Mouse (Mus musculus) layer of hippocampus, postnatal 14 days (tissue): ENCODE results near the gene Actr2. TPM values are rescaled to one million over a fixed set of nuclear protein-coding genes. Genes with fewer than 3 reads are reported as not detected.
A peak's percentile ranks its signal among the peaks of the same experiment; 100 is the strongest.
"Not testable (repeated sequence)": the region's sequence is repeated elsewhere in the genome, so short reads cannot be mapped to it uniquely, and the experiment has no call there.

ENCODE experiments used
- DNase-seq, 2 experiments: peaks; one replicate each; pipeline ENCODE4 v3.0.0; 2021 to 2022; ENCODE audit warnings: low spot score in 2 of 2, mixed read lengths in 1 of 2
- long read RNA-seq, 2 experiments: library from polyadenylated mRNA; stranded (forward); transcript quantifications; one replicate each; pipeline ENCODE4 v2.0.0; 2021
- total RNA-seq, 2 experiments: library from RNA; stranded (reverse); gene quantifications; 2 replicates each; pipeline ENCODE4 v1.2.3; 2021

Gene Actr2
- 100 to 1,000 TPM; 350 to 351 TPM for total RNA-seq
- long read RNA-seq, experiment 1, transcript Actr2-201 (9 exons, 3,631 nt) = major isoform, 56 of 81 reads
- long read RNA-seq, experiment 1, partial matches to known transcripts = 5 of 81 reads
- long read RNA-seq, experiment 1, other reads (novel, unspliced or antisense) = 19 of 81 reads
- long read RNA-seq, experiment 2, transcript Actr2-201 (9 exons, 3,631 nt) = major isoform, 58 of 90 reads
- long read RNA-seq, experiment 2, partial matches to known transcripts = 3 of 90 reads
- long read RNA-seq, experiment 2, other reads (novel, unspliced or antisense) = 29 of 90 reads

DNA sequence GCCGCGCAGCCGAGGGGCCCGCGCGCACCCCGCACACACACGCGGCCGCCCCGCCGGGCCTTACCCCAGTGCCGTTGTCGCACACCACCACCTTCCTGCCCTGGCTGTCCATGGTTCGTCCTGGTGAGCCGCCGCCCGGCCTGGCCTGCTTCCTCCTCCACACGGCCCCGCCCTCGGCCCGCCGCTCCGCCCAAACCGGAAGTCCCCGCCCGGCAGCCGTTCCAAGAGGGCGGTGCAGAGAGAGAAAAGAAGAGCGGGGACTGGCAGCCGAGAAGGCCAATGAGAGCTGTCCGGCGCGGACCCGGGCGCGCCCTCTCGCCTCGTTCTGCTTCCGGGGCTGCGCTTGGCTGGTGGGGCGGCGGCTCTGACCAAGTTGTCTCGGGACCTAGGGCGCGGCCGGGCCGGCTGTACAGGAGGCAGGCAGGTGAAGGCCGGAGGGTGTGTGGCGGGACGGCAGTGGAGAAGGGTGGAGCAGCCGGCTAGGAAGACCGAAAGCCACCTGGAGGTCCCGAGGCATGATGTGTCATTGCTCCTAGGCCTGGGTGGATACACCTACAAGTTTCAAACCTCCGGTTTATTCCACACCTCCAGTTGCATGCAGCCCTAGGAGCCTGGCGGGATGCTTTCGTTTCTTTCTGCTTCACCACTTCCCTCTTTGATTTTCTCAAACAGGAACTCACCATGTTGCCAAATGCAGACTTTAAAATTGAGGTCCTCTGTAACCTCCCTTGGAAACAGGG is at the start of gene Actr2:
Actr2 (minus strand) TSS at position 173 of the 740 bp plus-strand sequence.
- peak; percentile 94 to 97 for DNase-seq

GRCm38 (mm10) chr11:20158879-20159278 is 46.2 kb upstream of the Actr2 start:
- no peak for DNase-seq

GRCm38 (mm10) chr11:20153542-20153941 is 40.8 kb upstream of the Actr2 start:
- DNase-seq = not testable (repeated sequence)

GRCm38 (mm10) chr11:20152107-20152901 is 39.6 kb upstream of the Actr2 start:
- DNase-seq = no peak

DNA sequence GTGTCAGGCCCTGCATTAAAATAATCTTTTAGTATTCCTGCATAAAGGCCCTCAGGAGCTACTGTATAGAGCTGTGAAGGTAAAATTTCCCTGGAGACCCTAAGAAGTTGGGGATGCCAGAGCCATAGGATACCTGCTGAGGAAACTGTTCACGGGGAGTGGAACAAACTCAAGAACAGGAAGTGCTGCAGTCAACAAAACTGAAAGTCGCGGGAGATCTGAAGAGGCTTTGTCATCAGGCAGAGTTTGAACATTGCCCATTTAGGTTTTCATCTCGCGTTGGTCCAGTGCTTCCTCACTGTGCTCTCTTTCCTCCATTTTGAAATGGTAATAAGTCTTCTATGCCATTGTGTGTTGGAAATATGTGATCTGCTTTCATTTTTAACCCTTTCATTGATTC is 38.6 kb upstream of the Actr2 start:
- no peak for DNase-seq

DNA sequence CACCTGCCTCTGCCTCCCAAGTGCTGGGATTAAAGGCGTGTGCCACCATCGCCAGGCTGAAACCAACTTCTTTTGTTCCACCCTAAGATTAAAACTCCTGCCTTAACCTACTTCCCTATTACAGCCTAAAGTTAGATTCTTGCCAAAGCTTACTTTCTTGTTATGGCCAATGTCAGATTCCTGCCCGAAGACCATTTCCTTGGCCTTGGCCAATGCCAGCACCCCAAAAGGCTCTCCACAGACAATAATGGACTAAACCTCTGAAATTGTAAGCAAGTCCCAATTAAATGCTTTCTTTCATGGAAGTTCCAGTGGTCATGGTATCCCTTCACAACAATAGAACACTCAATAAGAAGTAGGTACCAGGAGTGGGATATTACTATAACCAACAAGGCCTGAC is 37.2 kb upstream of the Actr2 start:
- no peak for DNase-seq

- DNase-seq = no peak
These were observed 32.7 kb upstream of the Actr2 start for GRCm38 (mm10) chr11:20145383-20145782.

DNA sequence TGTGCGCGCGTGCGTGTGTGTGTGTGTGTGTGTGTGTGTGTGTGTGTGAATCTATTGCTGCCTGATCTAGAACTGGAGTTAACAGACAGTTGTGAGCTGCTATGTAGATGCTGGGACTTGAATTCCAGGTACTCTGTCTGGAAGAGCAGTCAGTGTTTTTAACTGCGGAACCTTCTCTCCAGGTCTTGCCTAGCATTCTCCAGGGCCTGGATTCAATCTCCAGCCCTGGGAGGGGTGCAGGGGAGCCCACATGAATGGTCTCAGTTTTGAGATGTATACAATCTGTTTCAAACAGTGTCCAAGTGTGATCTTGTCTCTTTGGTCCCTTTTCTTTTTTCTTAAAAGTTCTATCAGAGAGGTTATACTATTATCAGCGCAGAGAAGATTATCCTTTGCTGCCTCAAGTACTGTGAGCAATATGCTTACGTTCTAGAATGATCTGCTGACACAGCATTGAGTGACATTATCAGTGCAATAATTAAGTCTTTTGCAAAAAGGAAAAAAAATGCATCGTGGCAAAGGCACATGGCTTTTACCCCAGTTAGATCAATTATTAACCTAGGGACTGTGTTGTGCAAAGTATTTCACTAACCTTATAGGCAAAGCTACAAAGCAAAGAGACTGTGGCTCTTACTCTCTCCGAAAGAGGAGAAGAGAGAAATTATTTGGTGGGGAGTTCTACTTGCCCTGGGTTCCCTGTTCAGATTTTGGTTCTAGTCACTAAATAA is 32.0 kb upstream of the Actr2 start:
- no peak for DNase-seq

DNA sequence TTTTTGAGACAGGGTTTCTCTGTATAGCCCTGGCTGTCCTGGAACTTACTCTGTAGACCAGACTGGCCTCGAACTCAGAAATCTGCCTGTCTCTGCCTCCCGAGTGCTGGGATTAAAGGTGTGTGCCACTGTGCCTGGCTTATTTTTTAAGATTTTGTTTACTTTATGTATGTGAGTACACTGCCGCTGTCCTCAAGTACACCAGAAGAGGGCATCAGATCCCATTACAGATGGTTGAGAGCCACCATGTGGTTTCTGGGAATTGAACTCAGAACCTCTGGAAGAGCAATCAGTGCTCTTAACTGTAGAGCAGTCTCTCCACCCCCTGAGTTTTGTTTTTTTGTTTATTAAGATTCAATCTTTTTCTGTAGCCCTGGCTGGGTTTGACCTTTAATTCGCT is 31.0 kb upstream of the Actr2 start:
- DNase-seq = not testable (repeated sequence)

DNA sequence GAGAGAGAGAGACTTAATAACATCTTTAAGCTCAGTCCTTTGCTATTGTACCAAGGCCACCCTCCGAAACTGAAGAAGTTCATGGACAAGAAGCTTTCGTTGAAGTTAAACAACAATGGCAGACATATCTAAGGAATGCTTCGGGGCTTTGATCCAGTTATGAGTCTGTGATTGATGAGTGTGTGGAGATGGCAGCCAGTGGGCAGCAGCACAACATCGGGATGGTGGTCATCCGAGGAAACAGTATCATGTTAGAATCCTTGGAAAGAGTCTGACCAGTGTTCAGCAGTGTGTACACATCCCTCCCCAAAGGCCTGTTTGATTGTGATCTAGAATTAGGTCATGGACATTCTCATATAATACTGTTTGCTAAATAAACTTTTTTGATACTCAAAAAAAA is 29.8 kb upstream of the Actr2 start:
- no peak for DNase-seq

DNA sequence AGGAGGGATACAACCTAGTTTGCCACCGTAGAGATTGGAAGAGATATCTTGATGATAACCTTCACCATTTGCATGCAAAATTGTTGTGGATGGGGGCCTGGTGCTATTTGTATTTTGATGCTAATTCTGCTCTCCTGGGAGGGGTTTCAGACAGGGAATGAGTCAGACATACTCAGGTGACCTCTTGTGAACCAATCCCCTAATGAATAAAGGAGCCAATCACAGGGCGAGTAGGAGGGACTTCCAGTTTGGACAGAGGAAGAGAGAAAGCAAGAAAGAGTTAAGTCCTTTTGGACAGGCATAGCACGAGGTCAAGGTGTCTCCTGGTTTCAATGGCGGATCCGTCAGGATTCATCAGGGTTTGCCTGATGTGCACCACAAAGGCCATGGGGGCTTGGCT is 27.6 kb upstream of the Actr2 start:
- no peak for DNase-seq

DNA sequence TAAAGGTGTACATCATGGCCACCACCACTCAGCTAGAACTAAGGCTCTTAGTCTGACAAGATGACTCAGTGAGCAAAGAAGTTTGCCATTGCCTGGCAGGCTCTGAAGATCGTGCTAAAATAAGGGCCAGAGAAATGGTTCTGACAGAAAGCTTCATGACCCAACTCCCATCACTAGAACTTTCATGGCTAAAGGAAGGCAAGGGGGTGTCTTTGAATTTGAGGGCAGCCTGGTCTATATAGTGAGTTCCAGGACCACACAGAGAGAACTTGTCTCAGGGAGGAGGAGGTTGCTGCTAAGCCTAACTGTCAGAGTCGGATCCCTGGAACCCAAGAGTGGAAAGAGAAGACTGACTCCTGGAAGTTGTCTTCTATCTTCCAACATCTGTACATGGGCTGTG is 27.0 kb upstream of the Actr2 start:
- no peak for DNase-seq

DNA sequence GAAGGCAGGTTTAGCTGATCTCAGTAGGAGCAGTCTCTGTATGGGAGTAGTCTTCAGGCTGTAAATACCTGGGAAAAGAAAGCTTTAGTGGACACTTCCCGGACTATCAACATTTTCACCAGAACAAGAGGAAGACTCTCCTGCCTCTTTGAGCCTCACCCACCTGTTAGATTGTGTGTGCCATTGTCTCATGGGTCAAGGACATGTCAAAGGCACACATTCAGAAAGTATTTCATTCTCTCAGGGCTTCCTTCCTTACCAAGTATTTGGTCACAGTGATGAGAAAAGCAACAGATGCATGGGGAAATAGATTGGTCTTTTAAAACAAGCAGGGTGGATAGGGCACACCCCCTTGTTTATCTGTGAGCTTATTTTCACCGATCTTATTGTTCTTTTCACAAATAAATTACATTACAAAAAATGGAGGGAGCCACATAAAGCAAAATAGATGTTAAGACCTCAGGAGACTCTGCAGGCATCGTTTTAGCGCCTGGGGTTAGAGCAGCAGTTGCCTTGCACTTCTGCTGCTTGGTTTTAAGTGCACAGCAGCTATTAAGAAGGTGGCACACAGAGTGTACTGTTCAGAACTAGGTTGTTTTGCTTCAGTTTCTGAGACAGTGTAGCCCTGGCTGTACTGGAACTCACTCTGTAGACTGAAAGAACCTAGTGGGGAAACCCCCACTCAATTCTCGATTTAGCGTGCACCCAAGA is 25.9 kb upstream of the Actr2 start:
- DNase-seq = no peak

GRCm38 (mm10) chr11:20137872-20138271 is 25.2 kb upstream of the Actr2 start:
- no peak for DNase-seq

- DNase-seq = no peak
These were observed 23.6 kb upstream of the Actr2 start for GRCm38 (mm10) chr11:20136314-20136713.

DNA sequence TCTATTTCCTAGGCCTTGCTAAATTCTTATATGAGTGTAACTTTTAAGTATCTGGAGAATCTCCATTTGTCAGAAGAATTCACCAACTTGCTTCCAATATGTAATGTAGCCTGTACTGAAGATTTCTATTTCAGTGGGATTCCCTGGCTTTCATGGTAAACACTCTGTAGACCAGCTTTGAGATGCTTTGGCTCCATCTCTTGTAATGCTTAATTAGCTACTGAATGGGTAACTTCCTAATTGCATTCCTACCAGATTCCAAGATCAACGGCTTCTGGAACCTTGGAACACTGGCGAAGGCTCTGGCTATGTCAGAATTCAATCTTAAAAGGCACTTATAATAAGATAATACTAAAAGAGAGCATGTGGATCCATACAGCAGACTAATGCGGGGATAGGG is 22.2 kb upstream of the Actr2 start:
- not testable (repeated sequence) for DNase-seq

GRCm38 (mm10) chr11:20133721-20134120 is 21.0 kb upstream of the Actr2 start:
- no peak for DNase-seq

DNA sequence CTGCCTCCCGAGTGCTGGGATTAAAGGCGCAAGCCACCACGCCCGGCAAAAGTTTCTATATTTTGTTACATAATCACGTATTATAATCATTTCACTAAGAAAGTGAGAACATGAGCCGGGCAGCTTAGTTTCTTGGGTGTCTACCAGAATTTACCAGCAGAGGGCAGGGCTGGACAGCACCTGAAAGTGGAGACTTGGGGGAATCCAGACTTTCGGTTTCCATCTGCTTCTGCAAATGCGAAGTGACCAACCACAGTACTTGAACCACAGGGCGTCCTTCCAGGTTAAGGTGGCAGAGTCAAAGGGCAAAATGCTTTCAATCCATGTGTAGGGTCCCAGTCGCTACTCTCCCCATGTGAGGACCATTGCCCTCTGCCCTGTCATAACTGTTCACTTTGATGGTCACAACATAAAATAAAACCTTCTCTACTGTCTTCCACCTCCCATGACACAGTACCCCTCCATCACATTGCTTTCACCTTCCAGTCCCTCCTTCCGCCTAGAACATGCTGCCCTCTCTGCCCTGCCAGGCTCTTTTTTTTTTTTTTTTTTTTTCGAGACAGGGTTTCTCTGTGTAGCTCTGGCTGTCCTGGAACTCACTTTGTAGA is 20.3 kb upstream of the Actr2 start:
- DNase-seq = peak; percentile 65 to 82

GRCm38 (mm10) chr11:20126673-20127516 is 14.2 kb upstream of the Actr2 start:
- no peak for DNase-seq
